Mouse (Mus musculus): ENCODE results near the gene Nde1. TPM values are rescaled to one million over a fixed set of nuclear protein-coding genes. Genes with fewer than 3 reads are reported as not detected.
"Not testable (repeated sequence)": the region's sequence is repeated elsewhere in the genome, so short reads cannot be mapped to it uniquely, and the experiment has no call there.

Gene Nde1
- total RNA-seq (2021), result 41.0 and 43.6 TPM in 2 replicates
- long read RNA-seq, experiment 1, transcript Nde1-201 (9 exons, 2,287 nt), result major isoform, 43 of 67 reads
- long read RNA-seq, experiment 1, transcript Nde1-202 (9 exons, 2,335 nt), result minor isoform, 5 of 67 reads
- long read RNA-seq, experiment 1, partial matches to known transcripts, result 14 of 67 reads
- long read RNA-seq, experiment 1, other reads (novel, unspliced or antisense), result 2 of 67 reads
- long read RNA-seq, experiment 2, transcript Nde1-201 (9 exons, 2,287 nt), result major isoform, 24 of 38 reads
- long read RNA-seq, experiment 2, partial matches to known transcripts, result 11 of 38 reads
- long read RNA-seq, experiment 2, other reads (novel, unspliced or antisense), result 2 of 38 reads

GRCm38 (mm10) chr16:14162988-14163416, at the start of gene Nde1, which contains the start of gene Marf1:
Gene Nde1, plus strand, starts transcription at chr16:14163275.
Gene Marf1, minus strand, starts transcription at chr16:14163351.
- peak; percentile 96 for DNase-seq

- DNase-seq, result no peak
These were observed 45.8 kb upstream of the Nde1 start for GRCm38 (mm10) chr16:14117299-14117698.

- DNase-seq, result no peak
These were observed 42.1 kb upstream of the Nde1 start for GRCm38 (mm10) chr16:14120941-14121340.

GRCm38 (mm10) chr16:14121563-14121962, 41.5 kb upstream of the Nde1 start:
- DNase-seq, result no peak

- no peak for DNase-seq
These were observed 40.5 kb upstream of the Nde1 start for GRCm38 (mm10) chr16:14122586-14122985.

- DNase-seq, result no peak
These were observed 39.2 kb upstream of the Nde1 start for GRCm38 (mm10) chr16:14123901-14124300.

- peak; percentile 79 for DNase-seq
These were observed 38.4 kb upstream of the Nde1 start for GRCm38 (mm10) chr16:14124709-14125108.

GRCm38 (mm10) chr16:14125253-14125652, 37.8 kb upstream of the Nde1 start:
- DNase-seq, result no peak

GRCm38 (mm10) chr16:14128977-14129376, 34.1 kb upstream of the Nde1 start:
- no peak for DNase-seq

- no peak for DNase-seq
These were observed 32.3 kb upstream of the Nde1 start for GRCm38 (mm10) chr16:14130796-14131195.

GRCm38 (mm10) chr16:14131376-14131775, 31.7 kb upstream of the Nde1 start:
- DNase-seq, result no peak

GRCm38 (mm10) chr16:14131838-14132237, 31.2 kb upstream of the Nde1 start:
- DNase-seq, result peak; percentile 85

- no peak for DNase-seq
These were observed 28.1 kb upstream of the Nde1 start for GRCm38 (mm10) chr16:14135014-14135413.

GRCm38 (mm10) chr16:14137976-14138561, 25.0 kb upstream of the Nde1 start:
- DNase-seq, result no peak

GRCm38 (mm10) chr16:14139106-14139505, 24.0 kb upstream of the Nde1 start:
- DNase-seq, result no peak

GRCm38 (mm10) chr16:14143298-14143697, 19.8 kb upstream of the Nde1 start:
- DNase-seq, result no peak

- no peak for DNase-seq
These were observed 15.4 kb upstream of the Nde1 start for GRCm38 (mm10) chr16:14147712-14148111.

GRCm38 (mm10) chr16:14151718-14152117, 11.4 kb upstream of the Nde1 start:
- DNase-seq, result no peak

GRCm38 (mm10) chr16:14155638-14156037, 7.4 kb upstream of the Nde1 start:
- not testable (repeated sequence) for DNase-seq

- peak; percentile 33 for DNase-seq
These were observed 6.8 kb upstream of the Nde1 start for GRCm38 (mm10) chr16:14156312-14156711.

GRCm38 (mm10) chr16:14158536-14158935, 4.5 kb upstream of the Nde1 start:
- DNase-seq, result no peak

- peak; percentile 100 for DNase-seq
These were observed 3.9 kb upstream of the Nde1 start for GRCm38 (mm10) chr16:14158936-14159745.

- DNase-seq, result peak; percentile 85
These were observed 3.3 kb upstream of the Nde1 start for GRCm38 (mm10) chr16:14159746-14160131.
